Mouse (Mus musculus): ENCODE data around the gene Dctd. TPM values are rescaled to one million over a fixed set of nuclear protein-coding genes. Genes with fewer than 3 reads are reported as not detected.

Gene Dctd
- polyA plus RNA-seq, 1 experiment from 2014 or later, result 14.3 TPM

DNA sequence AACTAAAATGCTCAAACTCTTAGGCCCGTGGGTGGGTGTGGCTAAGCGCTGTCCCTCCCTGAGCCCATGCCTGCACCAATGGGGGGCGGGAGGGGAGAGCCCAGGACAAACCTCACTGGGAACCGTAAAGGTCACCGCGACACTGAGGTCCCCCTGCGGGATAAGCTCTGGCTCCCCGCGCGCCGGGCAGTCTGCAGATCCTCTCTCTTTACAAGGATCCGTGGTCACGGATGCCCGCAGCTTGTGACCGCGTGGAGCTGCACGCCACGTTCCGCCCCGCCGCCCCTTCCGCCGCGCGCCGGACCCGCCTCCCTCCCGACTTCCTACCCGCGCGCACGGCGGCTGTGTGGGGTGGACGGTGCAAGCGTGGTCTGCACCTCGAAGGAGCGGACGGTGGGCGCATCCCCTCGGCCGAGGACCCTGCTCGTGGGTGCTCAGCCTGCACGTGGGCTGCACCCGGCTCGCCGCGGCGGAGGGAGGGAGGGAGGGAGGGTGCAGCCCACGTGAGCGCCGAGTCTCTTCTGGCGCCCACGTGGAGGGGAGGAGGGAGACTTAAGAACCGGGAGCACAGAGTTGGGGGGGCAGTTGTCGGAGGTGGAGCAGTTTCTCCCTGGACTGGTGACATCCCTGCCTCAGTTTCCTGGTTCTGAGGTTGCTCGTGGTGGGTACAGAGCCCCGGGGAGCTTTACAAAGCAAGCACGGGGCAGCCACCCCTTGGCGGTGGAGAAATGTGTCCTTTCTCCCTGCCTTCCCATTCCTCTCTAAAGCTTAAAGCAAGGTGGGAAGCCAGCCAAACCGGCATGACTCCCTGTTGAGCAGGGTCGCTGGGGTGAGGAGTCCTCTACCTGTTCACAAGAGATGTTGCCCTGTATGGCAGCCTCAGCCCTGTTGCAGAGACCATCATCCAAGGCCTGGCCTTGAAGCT, 11.2 kb downstream of the Dctd start:
- H3K4me2 ChIP-seq, result peak overlapping the region; percentile 77
- H3K36me3 ChIP-seq (ENCODE audit: poor library complexity, severe bottlenecking), result no peaks in the 10 kb centered on the region
- no peaks in the 10 kb centered on the region for H3K27me3 ChIP-seq
- H3K9ac ChIP-seq, result peak overlapping the region; percentile 69
- peaks cover 13% of the 10 kb centered on the region for H3K4me1 ChIP-seq
- peak overlapping the region; percentile 70 for H3K4me3 ChIP-seq
- under 1% methylated on average over 35 of the region's 61 CpGs for WGBS
- no peak overlapping the region for H3K27ac ChIP-seq
- ATAC-seq, result peak; percentile 93
- peaks cover 5% of the 10 kb centered on the region; the same call in 1 of the 2 replicates for H3K9me3 ChIP-seq (replicated peaks)

DNA sequence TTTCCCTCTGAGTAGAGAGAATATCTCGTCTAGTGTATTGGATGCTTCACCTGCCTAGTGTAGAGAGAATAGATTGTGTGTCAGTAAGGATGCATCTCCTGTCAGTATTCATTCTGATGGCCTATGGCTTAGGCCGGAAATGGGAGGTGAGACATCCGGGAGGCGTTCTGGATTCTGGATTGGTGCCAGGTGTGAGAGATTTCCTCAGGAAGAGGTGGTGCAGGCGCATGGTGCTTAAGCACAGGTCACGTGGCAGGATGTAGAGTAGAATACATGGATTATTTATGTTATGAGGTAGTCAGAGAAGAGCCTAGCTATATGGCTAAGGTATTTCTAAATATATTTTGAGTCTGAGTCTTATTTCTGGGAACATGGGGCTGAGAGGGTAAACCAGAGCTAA, 15.7 kb downstream of the Dctd start:
- Histone ChIP-seq H3K27me3 (no peaks in the 10 kb centered on the region), H3K36me3 (ENCODE audit: poor library complexity, severe bottlenecking) (peaks cover 26% of the 10 kb centered on the region), H3K9ac (no peak overlapping the region), H3K4me1 (peaks cover 8% of the 10 kb centered on the region), H3K9me3 (replicated peaks) (peaks cover 16% of the 10 kb centered on the region), H3K4me2 (no peak overlapping the region), H3K27ac (no peak overlapping the region), H3K4me3 (no peak overlapping the region)
- WGBS, result 85% methylated on average over 6 of the region's 6 CpGs
- ATAC-seq, result no peak

DNA sequence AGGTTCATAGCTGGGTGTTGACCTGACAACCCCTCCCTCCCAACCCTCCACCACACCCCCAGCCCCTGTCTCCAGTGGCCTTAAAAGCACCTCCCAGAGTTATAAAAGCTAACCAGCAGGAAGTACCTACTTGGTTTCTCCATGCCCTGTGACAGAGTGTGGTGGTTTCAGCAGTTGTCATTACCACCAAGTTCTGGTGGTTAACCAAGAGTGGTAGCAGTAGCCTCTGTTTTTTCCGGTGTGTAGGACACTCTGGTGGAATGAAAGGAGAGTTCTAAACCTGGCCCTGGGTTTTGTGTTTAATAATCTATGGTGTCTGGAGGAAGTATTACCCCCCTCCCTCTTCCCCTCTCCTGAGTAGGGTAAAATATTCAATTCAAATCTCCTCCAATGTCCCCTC, 24.1 kb downstream of the Dctd start:
- WGBS, result 95% methylated on average over 1 of the region's 1 CpGs
- H3K36me3 ChIP-seq (ENCODE audit: poor library complexity, severe bottlenecking), result peaks cover 21% of the 10 kb centered on the region
- H3K9me3 ChIP-seq (replicated peaks), result peaks cover 17% of the 10 kb centered on the region
- H3K27ac ChIP-seq, result no peak overlapping the region
- no peak overlapping the region for H3K4me3 ChIP-seq
- no peak overlapping the region for H3K9ac ChIP-seq
- H3K27me3 ChIP-seq, result no peaks in the 10 kb centered on the region
- H3K4me2 ChIP-seq, result no peak overlapping the region
- ATAC-seq, result no peak
- peaks cover 7% of the 10 kb centered on the region for H3K4me1 ChIP-seq

DNA sequence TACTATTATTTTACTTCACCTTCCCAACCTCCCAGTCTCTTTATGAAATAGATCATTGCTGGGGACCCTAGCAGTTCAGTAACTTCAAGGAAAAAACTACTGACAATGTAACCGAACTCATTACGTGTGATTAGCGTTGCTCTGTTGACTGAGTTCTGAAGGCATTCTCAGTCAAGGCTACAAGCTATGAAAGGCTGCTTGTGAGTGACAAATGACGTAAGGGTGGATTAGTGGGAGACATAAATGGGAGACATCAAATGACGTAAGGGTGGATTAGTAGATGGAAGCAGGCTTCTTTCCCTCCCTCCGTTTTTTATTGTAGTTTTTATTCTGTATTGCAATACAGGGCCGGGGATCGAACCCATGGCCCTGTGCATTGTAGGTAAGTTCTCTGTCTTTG, 26.0 kb downstream of the Dctd start:
- 23% methylated on average over 8 of the region's 8 CpGs for WGBS
- Histone ChIP-seq H3K4me3 (no peak overlapping the region), H3K4me2 (0 out of 2 replicates have a peak overlapping the region, but pooled peaks have one; percentile 0), H3K27ac (no peak overlapping the region), H3K4me1 (peaks cover 7% of the 10 kb centered on the region), H3K9ac (no peak overlapping the region), H3K36me3 (ENCODE audit: poor library complexity, severe bottlenecking) (peaks cover 4% of the 10 kb centered on the region; the same call in 1 of the 2 replicates), H3K9me3 (replicated peaks) (no peaks in the 10 kb centered on the region), H3K27me3 (no peaks in the 10 kb centered on the region)
- no peak for ATAC-seq

DNA sequence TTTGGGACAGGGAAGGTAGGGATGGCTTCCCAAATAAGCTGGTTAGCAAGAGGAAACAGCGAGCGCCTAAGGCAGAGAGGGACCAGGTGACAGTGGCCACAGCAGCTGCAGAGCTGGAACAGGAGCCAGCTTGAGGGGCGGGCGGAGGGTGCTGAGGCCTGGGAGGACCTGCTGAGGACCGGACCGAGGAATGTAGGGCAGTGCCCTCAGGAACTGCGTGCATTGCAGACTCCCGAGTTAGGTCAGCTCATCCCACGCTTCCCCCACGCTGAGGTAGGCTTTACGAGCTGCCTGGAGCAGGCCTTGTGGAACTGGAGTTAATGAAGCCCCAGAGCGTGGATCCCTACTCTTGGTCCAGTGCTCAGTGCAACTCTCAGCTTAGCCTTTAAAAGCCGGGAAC, 28.1 kb downstream of the Dctd start:
- Histone ChIP-seq H3K27ac (0 out of 2 replicates have a peak overlapping the region, but pooled peaks have one; percentile 6), H3K4me2 (no peak overlapping the region), H3K9ac (no peak overlapping the region), H3K4me3 (no peak overlapping the region), H3K9me3 (replicated peaks) (no peaks in the 10 kb centered on the region), H3K36me3 (ENCODE audit: poor library complexity, severe bottlenecking) (no peaks in the 10 kb centered on the region), H3K27me3 (no peaks in the 10 kb centered on the region), H3K4me1 (peaks cover 7% of the 10 kb centered on the region)
- ATAC-seq, result no peak
- WGBS, result 88% methylated on average over 13 of the region's 13 CpGs

DNA sequence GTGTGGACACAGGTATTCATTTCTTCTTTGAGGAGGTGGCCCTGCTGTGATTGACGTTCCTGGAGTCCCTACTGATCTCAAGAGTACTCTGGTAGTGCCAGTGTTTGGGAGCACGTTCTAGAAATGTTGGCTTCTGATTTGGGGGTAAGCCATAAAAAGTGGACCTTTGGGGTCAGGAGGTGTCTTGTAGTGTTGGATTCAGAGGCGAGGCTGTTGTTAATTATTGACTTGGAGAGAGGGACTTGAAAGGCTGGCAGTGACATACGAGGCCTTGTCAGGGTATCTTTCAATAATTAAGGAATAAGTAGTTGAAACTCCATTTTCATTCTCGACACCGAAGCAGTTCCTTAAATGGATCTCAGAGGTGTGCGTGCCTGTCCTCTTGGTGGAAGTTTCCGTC, 31.4 kb downstream of the Dctd start:
- Histone ChIP-seq H3K4me1 (no peaks in the 10 kb centered on the region), H3K4me2 (no peak overlapping the region), H3K27me3 (no peaks in the 10 kb centered on the region), H3K27ac (no peak overlapping the region), H3K9me3 (replicated peaks) (no peaks in the 10 kb centered on the region), H3K36me3 (ENCODE audit: poor library complexity, severe bottlenecking) (0 out of 2 replicates have a peak, but pooled peaks cover 4% of the 10 kb centered on the region), H3K4me3 (no peak overlapping the region), H3K9ac (no peak overlapping the region)
- ATAC-seq, result no peak
- WGBS, result 82% methylated on average over 8 of the region's 8 CpGs

DNA sequence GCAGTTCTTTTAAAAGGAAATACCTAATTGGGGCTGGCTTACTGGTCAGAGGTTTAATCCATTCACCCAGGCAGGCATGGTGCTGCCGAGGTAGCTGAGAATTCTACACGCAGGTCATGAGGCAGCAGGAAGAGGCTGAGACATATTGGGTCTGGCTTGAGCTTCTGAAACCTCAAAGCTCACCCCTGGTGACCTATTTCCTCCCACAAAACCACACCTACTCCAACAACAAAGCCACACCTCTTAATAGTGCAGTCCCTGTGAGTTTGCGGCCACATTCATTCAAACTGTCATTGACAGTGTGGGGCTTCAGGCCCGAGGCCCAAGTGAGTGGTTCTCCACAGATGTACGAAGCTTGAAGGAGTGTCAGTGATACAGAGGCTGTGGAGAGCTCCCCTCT, 34.4 kb downstream of the Dctd start:
- 91% methylated on average over 5 of the region's 5 CpGs for WGBS
- no peak overlapping the region for H3K27ac ChIP-seq

DNA sequence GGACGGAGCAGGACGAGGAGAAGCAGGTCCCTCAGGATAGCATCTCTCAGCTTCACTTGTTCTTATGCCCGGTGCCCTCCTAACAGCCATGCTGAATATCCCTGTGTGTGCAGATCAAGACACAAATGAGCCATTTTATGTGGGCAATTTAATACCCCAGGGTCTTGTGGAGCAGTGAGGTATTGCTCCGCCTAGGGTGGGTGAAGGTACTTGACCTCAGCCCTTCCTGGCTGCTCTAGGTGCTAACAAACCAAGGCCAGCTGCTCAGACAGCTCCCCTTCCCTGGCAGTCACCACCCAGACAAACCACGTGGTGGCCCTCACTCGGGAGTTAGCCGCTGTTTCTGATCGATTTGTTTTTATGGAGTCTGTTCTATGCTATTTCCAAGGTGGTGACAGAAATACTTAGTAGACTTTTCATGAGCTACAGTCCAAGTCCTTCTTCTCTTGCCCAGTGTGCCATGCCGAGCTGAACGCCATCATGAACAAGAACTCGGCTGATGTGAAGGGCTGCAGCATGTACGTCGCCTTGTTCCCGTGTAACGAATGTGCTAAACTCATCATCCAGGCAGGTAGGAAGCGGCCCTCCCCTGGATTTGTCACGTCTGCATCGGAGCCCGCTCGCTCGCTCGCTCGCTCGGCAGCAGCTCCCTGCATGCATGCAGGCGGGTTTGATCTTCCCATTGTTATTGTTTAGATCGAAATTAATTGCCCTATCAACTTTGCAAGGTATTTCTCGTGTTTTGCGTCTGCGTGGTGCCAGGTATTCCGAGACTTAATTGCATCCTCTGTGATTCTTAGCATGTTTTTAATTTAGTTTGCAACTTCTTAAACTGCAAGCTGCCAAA, 38.1 kb downstream of the Dctd start:
- H3K9ac ChIP-seq, result no peak overlapping the region
- H3K9me3 ChIP-seq (replicated peaks), result no peaks in the 10 kb centered on the region
- H3K4me3 ChIP-seq, result no peak overlapping the region
- peak overlapping the region; percentile 32 for H3K4me2 ChIP-seq
- H3K4me1 ChIP-seq, result peaks cover 23% of the 10 kb centered on the region
- peak; percentile 23; the same call in 1 of the 2 replicates for ATAC-seq
- H3K27ac ChIP-seq, result no peak overlapping the region
- WGBS, result 66% methylated on average over 30 of the region's 30 CpGs
- no peaks in the 10 kb centered on the region for H3K27me3 ChIP-seq
- H3K36me3 ChIP-seq (ENCODE audit: poor library complexity, severe bottlenecking), result peaks cover 9% of the 10 kb centered on the region; the same call in 1 of the 2 replicates

More for the DNA sequence above, 34.4 kb downstream of the Dctd start:
- Histone ChIP-seq H3K9ac (no peak overlapping the region), H3K4me3 (no peak overlapping the region), H3K4me1 (peaks cover 17% of the 10 kb centered on the region), H3K27me3 (no peaks in the 10 kb centered on the region), H3K4me2 (no peak overlapping the region), H3K36me3 (ENCODE audit: poor library complexity, severe bottlenecking) (0 out of 2 replicates have a peak, but pooled peaks cover 4% of the 10 kb centered on the region), H3K9me3 (replicated peaks) (no peaks in the 10 kb centered on the region)
- ATAC-seq, result no peak

DNA sequence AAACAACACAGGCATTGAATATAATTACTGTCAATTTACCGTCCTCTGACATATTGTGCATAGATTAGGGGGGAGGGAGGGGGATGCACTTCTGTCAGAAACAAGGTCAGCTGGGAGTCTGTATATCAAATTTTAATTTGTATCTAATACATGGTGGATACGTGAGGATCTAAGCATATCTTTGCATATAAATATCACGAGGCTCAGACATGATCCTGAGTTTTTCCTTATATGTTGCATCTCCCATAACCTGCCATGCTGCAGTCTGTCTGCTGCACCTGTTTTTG, 38.7 kb downstream of the Dctd start:
- no peaks in the 10 kb centered on the region for H3K9me3 ChIP-seq (replicated peaks)
- peak overlapping the region; percentile 32 for H3K4me2 ChIP-seq
- H3K27me3 ChIP-seq, result no peaks in the 10 kb centered on the region
- H3K4me1 ChIP-seq, result peaks cover 23% of the 10 kb centered on the region
- H3K27ac ChIP-seq, result 0 out of 2 replicates have a peak overlapping the region, but pooled peaks have one; percentile 45
- ATAC-seq, result peak; percentile 60; the same call in 1 of the 2 replicates
- no peak overlapping the region for H3K4me3 ChIP-seq
- WGBS, result 59% methylated on average over 3 of the region's 3 CpGs
- H3K36me3 ChIP-seq (ENCODE audit: poor library complexity, severe bottlenecking), result peaks cover 9% of the 10 kb centered on the region; the same call in 1 of the 2 replicates
- H3K9ac ChIP-seq, result no peak overlapping the region

DNA sequence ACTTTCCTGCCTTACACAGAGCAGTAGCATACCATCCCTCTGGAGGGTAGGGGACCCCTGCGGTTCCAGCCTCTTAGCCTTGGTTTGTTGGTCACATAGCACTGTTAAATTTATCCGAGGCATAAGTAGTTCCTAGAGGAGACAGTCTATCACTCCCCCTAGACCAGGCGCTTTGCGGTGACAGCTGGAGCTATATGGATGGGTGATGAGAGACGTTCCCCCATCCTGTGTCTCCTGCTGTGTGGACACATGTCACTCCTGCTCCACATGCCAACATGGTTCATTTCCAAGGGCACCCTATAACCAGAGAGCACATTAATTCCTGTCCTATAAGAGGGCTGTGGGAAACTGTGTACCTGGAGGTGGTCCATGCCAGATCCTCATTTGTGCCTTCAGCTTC, 42.1 kb downstream of the Dctd start:
- peak; percentile 41 for ATAC-seq
- no peak overlapping the region for H3K4me2 ChIP-seq
- no peaks in the 10 kb centered on the region for H3K27me3 ChIP-seq
- H3K9me3 ChIP-seq (replicated peaks), result 0 out of 2 replicates have a peak, but pooled peaks cover 4% of the 10 kb centered on the region
- no peak overlapping the region for H3K4me3 ChIP-seq
- no peak overlapping the region for H3K27ac ChIP-seq
- WGBS, result 87% methylated on average over 5 of the region's 5 CpGs
- no peak overlapping the region for H3K9ac ChIP-seq
- H3K36me3 ChIP-seq (ENCODE audit: poor library complexity, severe bottlenecking), result peaks cover 5% of the 10 kb centered on the region; the same call in 1 of the 2 replicates
- peaks cover 23% of the 10 kb centered on the region for H3K4me1 ChIP-seq

DNA sequence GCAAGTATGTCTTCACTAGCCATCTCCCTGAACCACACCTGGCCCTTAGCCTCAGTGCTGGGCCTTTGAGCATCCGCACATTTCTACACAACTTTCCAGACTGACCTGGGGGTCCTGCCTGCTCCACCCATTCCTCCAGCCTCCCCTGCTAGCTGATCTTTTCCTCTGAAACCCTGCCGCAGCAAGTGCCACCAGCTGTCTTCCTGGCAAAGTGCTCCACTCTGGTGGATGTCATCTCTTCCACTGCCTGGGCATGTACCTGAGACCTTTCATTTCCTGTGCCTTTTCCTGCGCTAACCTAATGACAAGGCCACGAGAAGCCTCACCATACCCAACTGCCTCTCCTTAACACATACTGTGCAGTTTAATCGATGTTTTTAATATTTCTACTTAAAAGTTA, 46.9 kb downstream of the Dctd start:
- Histone ChIP-seq H3K9ac (no peak overlapping the region), H3K27me3 (no peaks in the 10 kb centered on the region), H3K36me3 (ENCODE audit: poor library complexity, severe bottlenecking) (peaks cover 4% of the 10 kb centered on the region; the same call in 1 of the 2 replicates), H3K4me1 (peaks cover 5% of the 10 kb centered on the region; the same call in 1 of the 2 replicates), H3K27ac (no peak overlapping the region), H3K4me3 (no peak overlapping the region), H3K9me3 (replicated peaks) (peaks cover 15% of the 10 kb centered on the region), H3K4me2 (no peak overlapping the region)
- 88% methylated on average over 5 of the region's 5 CpGs for WGBS
- ATAC-seq, result no peak

DNA sequence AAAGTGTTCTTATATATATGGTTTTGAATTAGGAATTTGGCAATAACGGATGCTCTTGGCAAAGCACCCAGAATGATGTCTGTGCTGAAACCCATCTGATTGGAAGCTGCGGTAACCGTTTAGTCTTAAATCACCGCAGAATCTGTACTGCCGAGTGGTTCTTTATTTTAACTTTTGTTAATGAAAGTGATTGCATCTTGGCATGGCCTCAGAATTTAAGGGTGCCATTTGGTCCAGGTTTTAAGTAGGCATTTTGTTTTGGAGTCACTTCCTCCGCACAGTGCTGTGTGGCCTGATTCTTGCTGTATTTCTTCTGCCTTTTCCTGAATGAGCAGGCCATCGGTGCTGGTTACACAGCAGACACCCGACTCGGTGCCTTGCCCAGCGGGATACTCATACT, 47.6 kb downstream of the Dctd start:
- H3K36me3 ChIP-seq (ENCODE audit: poor library complexity, severe bottlenecking), result no peaks in the 10 kb centered on the region
- H3K9ac ChIP-seq, result no peak overlapping the region
- 85% methylated on average over 10 of the region's 10 CpGs for WGBS
- no peak overlapping the region for H3K4me2 ChIP-seq
- no peaks in the 10 kb centered on the region for H3K27me3 ChIP-seq
- 0 out of 2 replicates have a peak, but pooled peaks have one; percentile 27 for ATAC-seq
- H3K9me3 ChIP-seq (replicated peaks), result peaks cover 15% of the 10 kb centered on the region
- H3K27ac ChIP-seq, result no peak overlapping the region
- H3K4me3 ChIP-seq, result no peak overlapping the region
- H3K4me1 ChIP-seq, result no peaks in the 10 kb centered on the region
